Mouse (Mus musculus) CD4-positive, CD25-positive, alpha-beta regulatory T cell, adult 4 months (primary cell): ENCODE measurements around the gene Naa80. TPM values are rescaled to one million over a fixed set of nuclear protein-coding genes. Genes with fewer than 3 reads are reported as not detected.
A peak's percentile ranks its signal among the peaks of the same experiment; 100 is the strongest.

ENCODE experiments used
- ATAC-seq: one replicate; pipeline ENCODE4 v1.8.0; 2017
- polyA plus RNA-seq, 2 experiments: library from polyadenylated mRNA; unstranded; fragments of 100-300 nt; shearing (Covaris generic); gene quantifications; one replicate each; pipeline ENCODE4 v1.2.1; 2017

Naa80 gene
- polyA plus RNA-seq = 10 to 100 TPM; 25.4 to 34.9 TPM

DNA sequence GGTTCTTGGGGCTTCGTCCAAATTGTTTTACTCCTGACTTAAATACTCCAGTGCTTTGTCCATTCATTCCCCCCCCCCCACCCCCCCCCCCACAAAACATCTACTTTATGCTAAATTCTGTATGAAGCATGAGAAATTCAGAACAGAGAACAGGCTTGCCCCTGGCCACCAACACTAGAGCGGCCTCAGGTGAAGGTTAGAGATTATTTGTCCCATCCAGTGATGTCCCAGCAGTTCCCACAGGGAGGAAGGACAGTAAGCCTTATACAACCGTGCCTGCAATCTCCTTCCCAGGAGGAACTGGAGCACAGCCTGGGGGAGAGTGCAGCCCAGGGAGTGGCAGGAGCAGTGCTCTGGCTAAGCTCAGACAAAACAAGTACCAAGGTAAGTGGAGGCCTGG, at the start of gene Naa80:
TSS of gene Naa80 (plus strand) at position 301 of the 400 bp plus-strand sequence.
- ATAC-seq = no peak

GRCm38 (mm10) chr9:107533791-107534407, 44.8 kb upstream of the Naa80 start, which contains the start of gene Tmem115:
Gene Tmem115, plus strand, starts transcription at chr9:107533945.
- ATAC-seq = peak; percentile 99

DNA sequence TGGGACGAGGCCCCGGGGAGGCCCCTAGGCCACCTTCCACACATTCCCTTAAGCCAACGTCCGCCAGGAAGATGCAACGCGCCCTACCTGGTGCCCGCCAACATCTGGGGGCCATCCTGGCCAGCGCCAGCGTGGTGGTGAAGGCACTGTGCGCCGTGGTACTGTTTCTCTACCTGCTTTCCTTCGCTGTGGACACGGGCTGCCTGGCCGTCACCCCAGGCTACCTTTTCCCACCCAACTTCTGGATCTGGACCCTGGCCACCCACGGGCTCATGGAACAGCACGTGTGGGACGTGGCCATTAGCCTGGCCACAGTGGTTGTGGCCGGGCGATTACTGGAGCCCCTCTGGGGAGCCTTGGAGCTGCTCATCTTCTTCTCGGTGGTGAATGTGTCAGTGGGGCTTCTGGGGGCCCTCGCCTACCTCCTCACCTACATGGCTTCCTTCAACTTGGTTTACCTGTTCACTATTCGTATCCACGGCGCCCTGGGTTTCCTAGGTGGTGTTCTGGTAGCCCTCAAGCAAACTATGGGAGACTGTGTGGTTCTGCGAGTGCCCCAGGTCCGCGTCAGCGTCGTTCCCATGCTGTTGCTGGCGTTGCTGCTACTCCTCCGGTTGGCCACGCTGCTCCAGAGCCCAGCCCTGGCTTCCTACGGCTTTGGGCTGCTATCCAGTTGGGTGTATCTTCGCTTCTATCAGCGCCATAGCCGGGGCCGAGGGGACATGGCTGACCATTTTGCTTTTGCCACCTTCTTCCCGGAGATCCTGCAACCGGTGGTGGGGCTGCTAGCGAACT, 44.1 kb upstream of the Naa80 start:
- no peak for ATAC-seq

DNA sequence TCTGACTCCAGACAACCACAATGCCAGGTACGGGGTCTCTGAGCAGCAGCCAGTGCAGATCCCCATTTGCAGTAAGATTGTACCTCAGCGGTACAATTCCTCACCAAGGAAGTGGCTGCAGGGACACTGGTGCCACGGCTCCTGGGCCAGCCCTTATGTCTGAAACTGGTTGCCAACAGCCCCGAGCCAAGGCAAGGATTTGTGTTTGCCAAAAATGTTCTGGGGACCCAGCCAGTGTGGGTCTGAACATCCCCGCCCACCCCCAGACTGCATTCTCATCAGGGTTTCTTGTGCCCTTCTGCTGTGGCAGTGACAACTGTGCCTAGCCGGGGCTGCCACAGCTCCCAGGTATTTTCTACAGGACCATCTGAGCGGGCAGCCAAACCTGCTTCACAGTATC, 40.5 kb upstream of the Naa80 start:
- ATAC-seq = no peak

DNA sequence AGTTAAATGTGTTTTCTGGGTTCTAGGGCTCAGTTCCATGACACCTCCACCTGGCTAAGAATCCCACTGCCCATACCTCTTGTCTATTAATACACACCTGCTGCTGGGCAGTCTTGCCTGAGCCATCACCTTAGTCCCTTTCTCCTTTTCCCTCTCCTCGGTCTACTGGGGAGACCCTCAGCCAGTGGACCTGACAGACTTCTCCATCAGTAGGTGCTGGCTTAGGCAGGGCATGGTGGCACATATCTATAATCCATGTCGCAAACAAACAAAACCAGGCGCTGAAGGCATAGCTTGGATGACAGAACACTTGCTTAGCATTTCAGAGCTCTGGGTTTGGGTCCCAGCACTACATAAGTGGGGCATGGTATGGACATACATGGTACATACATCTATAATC, 40.0 kb upstream of the Naa80 start:
- ATAC-seq = no peak

- ATAC-seq = no peak
Observed at GRCm38 (mm10) chr9:107539940-107540339, 38.7 kb upstream of the Naa80 start.

- no peak for ATAC-seq
Observed at GRCm38 (mm10) chr9:107540420-107540819, 38.3 kb upstream of the Naa80 start.

DNA sequence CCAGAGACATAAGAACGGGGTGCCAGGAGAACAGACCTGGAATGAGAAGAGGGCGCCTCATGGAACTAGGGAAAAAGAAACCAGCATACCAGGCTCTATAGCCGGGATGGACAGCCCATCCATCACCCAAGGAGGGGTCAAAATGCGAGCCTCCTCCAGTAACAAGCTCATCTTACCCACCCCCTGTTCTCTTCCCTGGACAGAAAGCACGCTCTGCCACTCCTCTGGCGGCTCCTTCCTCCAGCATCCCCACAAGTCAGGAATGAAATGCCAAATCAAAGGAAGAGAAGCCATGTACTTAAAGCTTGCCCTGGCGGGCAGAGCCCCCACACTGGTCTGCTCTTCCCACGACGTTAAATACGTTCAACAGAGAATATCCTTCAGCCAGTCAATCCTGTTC, 37.7 kb upstream of the Naa80 start:
- no peak for ATAC-seq

GRCm38 (mm10) chr9:107541474-107542351, 37.0 kb upstream of the Naa80 start, which contains the start of the genes Cyb561d2 and Nprl2:
Gene Cyb561d2, minus strand, starts transcription at chr9:107542193.
Gene Nprl2, plus strand, starts transcription at chr9:107542226.
- peak; percentile 87 for ATAC-seq

- ATAC-seq = no peak
Observed at GRCm38 (mm10) chr9:107542352-107542686, 36.4 kb upstream of the Naa80 start.

DNA sequence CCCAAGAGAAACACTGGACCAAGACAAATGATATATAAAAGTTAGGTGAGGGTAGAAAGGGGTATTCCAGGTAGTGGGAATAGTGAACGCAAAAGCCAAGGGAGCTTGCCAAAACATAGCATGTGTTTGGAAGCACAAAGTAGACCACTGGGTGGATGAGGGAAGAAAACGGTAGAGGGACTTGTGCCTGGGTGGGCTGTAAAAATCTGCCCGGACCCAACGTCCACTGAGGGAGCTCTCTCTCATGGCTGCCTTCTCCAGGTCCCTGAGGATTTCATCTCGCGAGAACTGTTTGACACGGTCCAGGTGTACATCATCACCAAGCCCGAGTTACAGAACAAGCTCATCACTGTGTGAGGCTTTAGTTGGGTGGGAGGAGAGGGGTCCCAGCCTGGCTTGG, 36.0 kb upstream of the Naa80 start:
- ATAC-seq = no peak

DNA sequence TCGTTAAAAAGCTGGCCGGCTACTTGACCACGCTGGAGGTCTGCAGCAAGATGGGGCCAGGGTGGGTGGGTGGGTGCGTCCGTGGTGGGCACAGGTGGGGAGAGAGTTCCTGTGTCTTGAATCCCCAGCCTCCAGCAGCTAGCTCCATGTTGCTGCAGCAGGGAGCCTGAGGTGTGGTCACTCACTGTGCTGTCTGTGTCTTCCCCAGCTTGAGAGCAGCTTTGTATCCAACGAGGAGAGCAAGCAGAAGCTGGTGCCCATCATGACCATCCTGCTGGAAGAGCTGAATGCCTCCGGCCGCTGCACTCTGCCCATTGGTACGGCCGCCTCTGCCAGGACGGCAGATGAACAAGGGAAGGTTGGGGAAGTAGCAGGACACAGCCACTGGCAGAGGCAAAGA, 35.4 kb upstream of the Naa80 start:
- no peak for ATAC-seq

GRCm38 (mm10) chr9:107544196-107544700, 34.4 kb upstream of the Naa80 start:
- ATAC-seq = no peak

DNA sequence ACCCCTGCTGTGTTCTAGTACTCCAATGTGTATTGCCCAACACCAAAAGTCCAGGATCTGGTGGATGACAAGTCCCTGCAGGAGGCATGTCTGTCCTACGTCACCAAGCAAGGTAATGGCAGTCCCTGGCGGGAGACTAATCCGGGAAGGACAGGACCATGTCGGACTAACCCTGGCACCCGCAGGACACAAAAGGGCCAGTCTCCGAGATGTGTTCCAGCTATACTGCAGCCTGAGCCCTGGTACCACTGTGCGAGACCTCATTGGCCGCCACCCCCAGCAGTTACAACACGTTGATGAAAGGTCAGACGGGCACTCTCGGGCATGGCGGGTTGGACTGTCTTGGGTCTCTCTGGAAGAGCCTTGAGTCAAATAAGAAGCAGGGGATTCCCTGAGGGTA, 34.0 kb upstream of the Naa80 start:
- no peak for ATAC-seq

DNA sequence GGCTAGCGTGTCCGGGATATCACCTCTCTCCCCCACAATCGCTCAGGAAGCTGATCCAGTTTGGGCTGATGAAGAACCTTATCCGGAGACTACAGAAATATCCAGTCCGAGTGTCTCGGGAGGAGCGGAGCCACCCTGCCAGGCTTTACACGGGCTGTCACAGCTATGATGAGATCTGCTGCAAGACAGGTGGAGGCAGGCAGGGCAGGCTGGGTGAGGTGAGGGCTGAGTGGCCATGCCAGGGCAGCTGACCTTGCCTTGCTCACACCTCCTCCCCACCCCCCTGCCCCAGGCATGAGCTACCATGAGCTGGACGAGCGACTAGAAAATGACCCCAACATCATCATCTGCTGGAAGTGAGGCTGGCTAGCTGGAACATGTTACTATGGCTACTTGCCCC, 33.5 kb upstream of the Naa80 start:
- no peak for ATAC-seq

DNA sequence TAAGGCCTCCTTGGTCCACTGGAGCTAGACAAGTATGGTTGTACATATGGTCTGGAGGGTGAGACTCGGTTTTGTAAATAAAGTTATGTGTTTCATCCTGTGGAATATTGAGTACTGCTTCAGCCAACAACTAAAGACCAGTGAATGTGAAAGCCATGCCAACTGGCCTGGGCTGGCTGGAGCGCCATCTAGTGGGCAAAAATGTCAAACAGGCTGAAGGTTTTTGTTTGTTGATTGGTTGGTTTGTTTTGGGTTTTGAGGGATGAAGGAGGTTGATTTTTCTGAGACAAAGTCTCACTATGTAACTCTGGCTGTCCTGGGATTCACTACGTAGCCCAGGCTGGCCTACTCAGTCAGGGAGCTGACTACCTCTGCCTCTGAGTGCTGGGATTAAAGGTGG, 33.1 kb upstream of the Naa80 start:
- peak; percentile 20 for ATAC-seq

DNA sequence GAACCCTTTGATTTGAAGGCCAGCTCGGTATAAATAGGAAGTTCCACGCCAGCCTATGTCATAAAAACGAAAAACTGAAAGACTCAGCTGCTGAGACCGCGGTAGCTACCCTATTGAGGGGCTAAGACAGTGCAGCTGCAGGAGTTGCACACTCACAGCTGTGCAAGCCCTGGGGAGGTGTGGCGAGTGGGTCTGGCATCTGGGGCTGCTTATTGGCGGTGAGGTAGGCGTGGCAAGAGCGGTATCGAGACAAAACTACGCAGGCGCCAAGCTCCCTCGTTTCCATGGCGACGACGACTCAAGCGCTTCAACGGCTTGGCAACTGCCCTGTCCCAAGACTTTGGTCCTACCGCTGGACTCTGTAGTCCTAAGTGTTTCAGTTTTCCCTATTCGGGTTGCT, 31.7 kb upstream of the Naa80 start, which contains the start of gene Zmynd10:
TSS of gene Zmynd10 (plus strand) at position 273 of the 400 bp plus-strand sequence.
- peak; percentile 37 for ATAC-seq

- no peak for ATAC-seq
Observed at GRCm38 (mm10) chr9:107547957-107548356, 30.7 kb upstream of the Naa80 start.

- no peak for ATAC-seq
Observed at GRCm38 (mm10) chr9:107548820-107549219, 29.9 kb upstream of the Naa80 start.

- no peak for ATAC-seq
Observed at GRCm38 (mm10) chr9:107549297-107550074, 29.2 kb upstream of the Naa80 start.

GRCm38 (mm10) chr9:107550491-107551116, 28.1 kb upstream of the Naa80 start:
- no peak for ATAC-seq
